Mouse (Mus musculus): ENCODE measurements around the gene Pagr1a.

Pagr1a gene

GRCm38 (mm10) chr7:126999568-126999967, 17.6 kb downstream of the Pagr1a start:
- DNase-seq: no peak

- DNase-seq: no peak
Measured at GRCm38 (mm10) chr7:126996449-126996848, 20.7 kb downstream of the Pagr1a start.

GRCm38 (mm10) chr7:126988816-126989215, 28.3 kb downstream of the Pagr1a start:
- DNase-seq: no peak

- peak; percentile 81 to 87 for DNase-seq
Measured at GRCm38 (mm10) chr7:126986319-126986718, 30.8 kb downstream of the Pagr1a start.

GRCm38 (mm10) chr7:126984667-126985444, 32.3 kb downstream of the Pagr1a start:
- DNase-seq: no peak

- DNase-seq: no peak
Measured at GRCm38 (mm10) chr7:126983113-126983512, 34.0 kb downstream of the Pagr1a start.

GRCm38 (mm10) chr7:126982054-126982453, 35.1 kb downstream of the Pagr1a start:
- DNase-seq: no peak

- DNase-seq: no peak
Measured at GRCm38 (mm10) chr7:126981601-126982000, 35.6 kb downstream of the Pagr1a start.

GRCm38 (mm10) chr7:126978841-126979240, 38.3 kb downstream of the Pagr1a start:
- no peak for DNase-seq

- peak in 1 of 2 experiments; percentile 37 for DNase-seq
Measured at GRCm38 (mm10) chr7:126976878-126977459, 40.2 kb downstream of the Pagr1a start.

- peak; percentile 97 to 98 for DNase-seq
Measured at GRCm38 (mm10) chr7:126975950-126976866, 40.9 kb downstream of the Pagr1a start, which contains the start of gene Cdiptos. TSS of gene Cdiptos (minus strand) at chr7:126976098.

GRCm38 (mm10) chr7:126975893-126975949, 41.4 kb downstream of the Pagr1a start, which contains the start of gene Cdipt:
TSS of gene Cdipt (plus strand) at chr7:126975914.
- DNase-seq: no peak

- DNase-seq: no peak
Measured at GRCm38 (mm10) chr7:126975493-126975892, 41.7 kb downstream of the Pagr1a start.

- DNase-seq: no peak
Measured at GRCm38 (mm10) chr7:126967361-126967760, 49.8 kb downstream of the Pagr1a start.

- peak; percentile 77 to 79 for DNase-seq
Measured at GRCm38 (mm10) chr7:126965568-126965967, 51.6 kb downstream of the Pagr1a start.

Data from cerebellum, postnatal 36 days (tissue).